Mouse (Mus musculus): ENCODE data around the gene Tab1.

DNA sequence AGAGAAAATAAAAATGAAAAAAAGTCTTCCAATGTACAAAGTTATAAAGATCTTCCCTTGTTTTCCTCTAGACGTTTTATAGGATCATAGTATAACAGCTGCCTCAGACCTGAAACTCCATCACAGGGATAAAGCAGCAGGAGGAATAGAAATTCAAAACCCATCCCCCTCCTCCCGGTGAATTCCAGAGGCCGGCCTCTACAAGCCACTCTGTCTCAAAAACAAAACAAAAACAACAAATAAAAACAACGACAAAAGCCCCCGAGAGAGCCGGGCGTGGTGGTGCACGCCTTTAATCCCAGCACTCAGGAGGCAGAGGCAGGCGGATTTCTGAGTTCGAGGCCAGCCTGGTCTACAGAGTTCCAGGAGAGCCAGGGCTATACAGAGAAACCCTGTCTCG lies 42.8 kb upstream of the Tab1 start:
- TF ChIP-seq CTCF (IDR thresholded peaks at IDR 0.05; ENCODE audit: borderline replicate concordance, insufficient read depth, low read depth, low read length) (no peak), POLR2A (IDR thresholded peaks at IDR 0.05; ENCODE audit: borderline replicate concordance, insufficient read depth, low read length) (no peak)

Measured in cerebellum, adult 2 months (tissue).